Mouse (Mus musculus) neural tube, embryonic 14.5 days (tissue): ENCODE data around the gene Ccl1. TPM values are rescaled to one million over a fixed set of nuclear protein-coding genes. Genes with fewer than 3 reads are reported as not detected.

Experiments used
- ATAC-seq: fragments of 200-750 bp; cut with Nextera tagmentation; 2 replicates; pipeline ENCODE4 v1.8.0; 2017; ENCODE audit warnings: low read depth, mild to moderate bottlenecking, moderate TSS enrichment, moderate library complexity
- H3K27ac ChIP-seq: fragments of 300-500 bp; sonication (generic); 2 replicates; pipeline ENCODE4 v1.5.1; 2014; ENCODE audit warnings: low read depth, mild to moderate bottlenecking, control low read depth, low read length, moderate library complexity, mixed read lengths
- H3K27me3 ChIP-seq: fragments of 300-500 bp; sonication (generic); 2 replicates; pipeline ENCODE4 v1.6.1; 2014; ENCODE audit warnings: low read length; ENCODE audit not compliant: control insufficient read depth, insufficient read depth
- H3K36me3 ChIP-seq: fragments of 300-500 bp; sonication (generic); 2 replicates; pipeline ENCODE4 v1.6.1; 2014; ENCODE audit warnings: low read length, mixed read lengths; ENCODE audit not compliant: control insufficient read depth, insufficient read depth
- H3K4me1 ChIP-seq: fragments of 300-500 bp; sonication (generic); 2 replicates; pipeline ENCODE4 v1.6.1; 2014; ENCODE audit warnings: low read length; ENCODE audit not compliant: control insufficient read depth, insufficient read depth
- H3K4me2 ChIP-seq: fragments of 300-500 bp; sonication (generic); 2 replicates; pipeline ENCODE4 v1.6.1; 2014; ENCODE audit warnings: mild to moderate bottlenecking, low read depth, low read length, control low read depth
- H3K4me3 ChIP-seq: fragments of 300-500 bp; sonication (generic); 2 replicates; pipeline ENCODE4 v1.5.1; 2014; ENCODE audit warnings: low read depth, low read length, control low read depth, mixed read lengths
- H3K9ac ChIP-seq: fragments of 300-500 bp; sonication (generic); replicated peaks from 2 replicates; pipeline ENCODE4 v1.6.1; 2014; ENCODE audit warnings: low read depth, mild to moderate bottlenecking, control low read depth, low read length, mixed read lengths
- H3K9me3 ChIP-seq: fragments of 300-500 bp; sonication (generic); 2 replicates; pipeline ENCODE4 v1.6.1; 2016; ENCODE audit warnings: low read length; ENCODE audit not compliant: control insufficient read depth
- WGBS: fragments of 180-500 bp; shearing (Covaris S2); extraction: QIAGEN DNeasy Blood & Tissue Kit; methylation state at CpG from one replicate; pipeline ENCODE4 v1.1.7; 2014; 5-methylcytosine and 5-hydroxymethylcytosine counted together
- polyA plus RNA-seq: library from polyadenylated mRNA; unstranded; fragments of >200 nt; fragmentation: Nextera tagmentation; extraction: Ambion mirVana; gene quantifications from 2 replicates; pipeline ENCODE4 v1.2.1, GENCODE M21; 2014

The Ccl1 gene
- polyA plus RNA-seq, 1 experiment from 2014 or later = 1.6 TPM

GRCm38 (mm10) chr11:82193826-82194225 lies 111.7 kb downstream of the Ccl1 start:
- Histone ChIP-seq H3K4me3 (no peak overlapping the region), H3K4me2 (no peak overlapping the region), H3K27me3 (no peaks in the 10 kb centered on the region), H3K9me3 (no peaks in the 10 kb centered on the region), H3K27ac (no peak overlapping the region), H3K36me3 (no peaks in the 10 kb centered on the region), H3K9ac (no peak overlapping the region), H3K4me1 (peaks cover 17% of the 10 kb centered on the region)
- ATAC-seq = no peak
- WGBS = 78% methylated on average over 9 of the region's 9 CpGs

GRCm38 (mm10) chr11:82189782-82190563 lies 115.5 kb downstream of the Ccl1 start:
- no peak overlapping the region for H3K9ac ChIP-seq
- H3K4me2 ChIP-seq = no peak overlapping the region
- no peaks in the 10 kb centered on the region for H3K9me3 ChIP-seq
- no peaks in the 10 kb centered on the region for H3K36me3 ChIP-seq
- peaks cover 17% of the 10 kb centered on the region for H3K4me1 ChIP-seq
- H3K27me3 ChIP-seq = no peaks in the 10 kb centered on the region
- H3K27ac ChIP-seq = peak overlapping the region; percentile 73
- WGBS = 25% methylated on average over 13 of the region's 13 CpGs
- no peak overlapping the region for H3K4me3 ChIP-seq
- peak; percentile 73 for ATAC-seq

GRCm38 (mm10) chr11:82185684-82186083 lies 119.8 kb downstream of the Ccl1 start:
- Histone ChIP-seq H3K9me3 (no peaks in the 10 kb centered on the region), H3K4me1 (peaks cover 13% of the 10 kb centered on the region), H3K9ac (no peak overlapping the region), H3K4me3 (no peak overlapping the region), H3K36me3 (no peaks in the 10 kb centered on the region), H3K4me2 (no peak overlapping the region), H3K27ac (no peak overlapping the region), H3K27me3 (no peaks in the 10 kb centered on the region)
- no peak for ATAC-seq
- WGBS = 86% methylated on average over 3 of the region's 3 CpGs

- Histone ChIP-seq H3K9me3 (no peaks in the 10 kb centered on the region), H3K27me3 (no peaks in the 10 kb centered on the region), H3K4me1 (no peaks in the 10 kb centered on the region), H3K36me3 (no peaks in the 10 kb centered on the region), H3K9ac (no peak overlapping the region), H3K4me3 (no peak overlapping the region), H3K4me2 (no peak overlapping the region), H3K27ac (no peak overlapping the region)
- ATAC-seq = no peak
- WGBS = 51% methylated on average over 6 of the region's 6 CpGs
Measured at GRCm38 (mm10) chr11:82183281-82183935, 122.1 kb downstream of the Ccl1 start.

GRCm38 (mm10) chr11:82182401-82182800 lies 123.1 kb downstream of the Ccl1 start:
- no peak overlapping the region for H3K27ac ChIP-seq
- H3K4me1 ChIP-seq = no peaks in the 10 kb centered on the region
- no peaks in the 10 kb centered on the region for H3K27me3 ChIP-seq
- no peak overlapping the region for H3K4me3 ChIP-seq
- no peak for ATAC-seq
- no peak overlapping the region for H3K4me2 ChIP-seq
- H3K9ac ChIP-seq = no peak overlapping the region
- H3K36me3 ChIP-seq = no peaks in the 10 kb centered on the region
- WGBS = 92% methylated on average over 6 of the region's 6 CpGs
- no peaks in the 10 kb centered on the region for H3K9me3 ChIP-seq

- no peaks in the 10 kb centered on the region for H3K27me3 ChIP-seq
- H3K27ac ChIP-seq = no peak overlapping the region
- H3K4me1 ChIP-seq = no peaks in the 10 kb centered on the region
- no peak for ATAC-seq
- 70% methylated on average over 8 of the region's 8 CpGs for whole genome bisulfite sequencing
- H3K4me2 ChIP-seq = no peak overlapping the region
- H3K4me3 ChIP-seq = no peak overlapping the region
- H3K9me3 ChIP-seq = no peaks in the 10 kb centered on the region
- H3K9ac ChIP-seq = no peak overlapping the region
- H3K36me3 ChIP-seq = no peaks in the 10 kb centered on the region
Measured at GRCm38 (mm10) chr11:82181331-82181730, 124.2 kb downstream of the Ccl1 start.

- ATAC-seq = no peak
- WGBS = 79% methylated on average over 5 of the region's 5 CpGs
Measured at GRCm38 (mm10) chr11:82178161-82178560, 127.3 kb downstream of the Ccl1 start.

GRCm38 (mm10) chr11:82177711-82178110 lies 127.8 kb downstream of the Ccl1 start:
- H3K4me1 ChIP-seq = no peaks in the 10 kb centered on the region
- peak; percentile 60; the same call in 1 of the 2 replicates for ATAC-seq
- WGBS = 25% methylated on average over 5 of the region's 5 CpGs
- H3K36me3 ChIP-seq = no peaks in the 10 kb centered on the region
- H3K9me3 ChIP-seq = no peaks in the 10 kb centered on the region
- H3K27me3 ChIP-seq = no peaks in the 10 kb centered on the region
- H3K27ac ChIP-seq = no peak overlapping the region
- no peak overlapping the region for H3K9ac ChIP-seq
- H3K4me3 ChIP-seq = no peak overlapping the region
- H3K4me2 ChIP-seq = no peak overlapping the region

More at GRCm38 (mm10) chr11:82178161-82178560, 127.3 kb downstream of the Ccl1 start:
- no peaks in the 10 kb centered on the region for H3K4me1 ChIP-seq
- H3K27me3 ChIP-seq = no peaks in the 10 kb centered on the region
- H3K9me3 ChIP-seq = no peaks in the 10 kb centered on the region
- no peak overlapping the region for H3K9ac ChIP-seq
- no peak overlapping the region for H3K4me3 ChIP-seq
- no peaks in the 10 kb centered on the region for H3K36me3 ChIP-seq
- no peak overlapping the region for H3K4me2 ChIP-seq
- H3K27ac ChIP-seq = no peak overlapping the region

GRCm38 (mm10) chr11:82174794-82175193 lies 130.7 kb downstream of the Ccl1 start:
- Histone ChIP-seq H3K27me3 (no peaks in the 10 kb centered on the region), H3K27ac (no peak overlapping the region), H3K4me2 (no peak overlapping the region), H3K9me3 (no peaks in the 10 kb centered on the region), H3K9ac (no peak overlapping the region), H3K36me3 (no peaks in the 10 kb centered on the region), H3K4me3 (no peak overlapping the region), H3K4me1 (no peaks in the 10 kb centered on the region)
- WGBS = 23% methylated on average over 3 of the region's 3 CpGs
- no peak for ATAC-seq
